Mouse (Mus musculus): ENCODE measurements at regions not wholly inside any gene's neighbourhood (a gene's known extent, or its start where the extent isn't known, plus 50 kb on each side); places are given as distances from the start of the nearest gene placed in this dataset.

DNA sequence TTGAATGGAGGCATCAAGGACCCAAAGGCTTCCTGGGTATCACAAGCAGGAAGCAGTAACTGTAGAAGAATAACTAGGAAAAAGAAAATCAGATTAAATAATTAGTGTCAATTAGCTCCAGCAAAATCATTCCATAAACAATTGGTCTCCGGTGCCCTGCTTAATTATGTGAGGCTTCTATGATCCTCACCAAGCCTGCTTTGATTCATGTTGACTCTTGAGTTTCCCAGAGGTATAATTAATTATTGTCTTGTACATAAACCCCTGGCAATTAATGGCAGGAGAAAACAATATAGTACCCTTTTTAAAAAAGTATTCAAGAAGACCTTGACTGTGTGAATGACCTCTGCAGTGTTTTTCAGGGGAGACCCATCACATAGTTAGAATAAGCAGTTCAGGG is 61.5 kb upstream of the Sp8 start:
- no peak for DNase-seq (ENCODE audit: low spot score in 2 of 2)

DNA sequence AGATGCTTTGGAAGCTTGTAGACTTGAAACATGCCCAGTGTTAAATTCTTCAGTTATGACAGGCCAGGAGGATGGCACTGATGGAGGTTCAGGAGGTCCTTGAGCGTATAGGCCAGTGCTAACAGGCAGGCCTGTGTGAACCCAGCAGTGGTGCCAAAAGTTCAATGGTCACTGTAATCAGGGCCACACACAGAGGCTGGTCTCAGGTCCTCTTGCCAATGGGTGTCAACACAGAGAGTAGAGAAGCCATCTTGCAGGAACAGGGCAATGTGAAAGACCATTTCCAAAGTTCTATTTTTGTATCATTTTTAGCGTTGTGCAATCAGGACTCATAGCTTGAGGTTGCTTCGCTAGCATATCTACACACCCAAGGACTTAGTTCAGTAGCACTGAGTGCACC is 64.2 kb upstream of the Sp8 start:
- DNase-seq (ENCODE audit: low spot score in 2 of 2) = no peak

DNA sequence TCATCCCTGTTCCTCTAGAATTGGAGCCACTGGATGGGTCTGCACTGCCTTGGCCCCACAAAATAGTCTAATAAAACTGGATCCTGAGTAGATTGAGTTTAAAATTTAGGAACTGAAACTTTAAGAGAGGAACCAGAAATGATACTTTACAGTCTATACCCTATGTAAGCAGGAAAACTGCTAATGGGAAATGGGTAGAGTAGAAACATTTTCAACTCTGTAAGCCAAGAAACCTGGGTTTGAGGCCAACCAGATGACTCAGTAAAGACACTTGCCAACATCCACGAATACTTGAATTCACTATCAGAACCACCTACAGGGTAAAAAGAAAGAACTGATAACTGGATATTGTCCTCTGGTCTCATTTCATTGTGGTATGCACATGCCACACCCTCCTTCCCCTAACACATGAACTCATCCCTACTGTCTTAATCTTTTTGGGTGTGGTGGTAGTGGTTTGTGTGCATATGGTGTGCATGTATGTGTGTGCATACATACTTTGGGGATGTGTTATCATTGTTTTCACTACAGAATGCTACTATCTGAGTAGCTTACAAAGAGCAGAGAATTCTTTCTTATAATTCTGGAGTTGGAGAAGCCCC is 70.6 kb upstream of the Sp8 start:
- no peak for DNase-seq (ENCODE audit: low spot score in 2 of 2)

DNA sequence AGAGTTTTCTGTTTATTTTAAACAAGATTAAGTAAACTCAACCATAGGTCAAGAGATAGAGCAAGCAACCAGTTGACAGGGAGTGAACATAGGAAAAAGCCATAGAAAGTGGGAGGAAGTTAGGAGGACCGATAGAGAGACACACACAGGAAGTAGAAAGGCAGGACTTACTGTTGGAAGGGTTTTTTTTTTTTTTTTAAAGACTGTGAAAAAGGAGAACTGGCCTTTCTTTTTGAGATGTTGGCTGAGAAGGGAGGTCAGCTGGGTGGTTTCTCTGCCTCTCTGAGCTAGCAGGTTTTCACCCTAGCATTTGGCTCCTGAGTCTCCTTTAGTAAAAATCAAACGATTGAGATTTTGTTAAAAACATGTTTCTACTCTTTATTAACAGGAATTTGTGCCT is 73.3 kb upstream of the Sp8 start:
- DNase-seq (ENCODE audit: low spot score in 2 of 2) = no peak

DNA sequence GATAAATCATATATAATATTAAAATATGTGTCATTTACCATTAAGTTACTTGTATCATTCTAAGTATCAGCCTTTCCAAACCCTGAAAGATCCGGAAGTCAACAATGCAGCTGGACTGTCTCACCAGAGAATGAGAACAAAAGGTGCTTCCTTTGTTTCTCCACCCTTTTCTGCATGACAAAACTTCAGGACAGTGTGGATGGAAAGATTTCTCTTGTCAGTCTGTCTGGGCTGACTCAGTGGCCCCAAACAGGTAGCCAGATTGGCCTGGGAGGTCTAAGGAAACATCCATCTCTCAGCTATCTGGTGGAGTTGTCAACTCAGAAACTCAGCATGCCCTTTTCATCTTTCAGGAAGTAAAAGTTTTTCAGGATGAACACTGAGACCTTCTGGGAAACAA is 79.7 kb upstream of the Sp8 start:
- no peak for DNase-seq (ENCODE audit: low spot score in 2 of 2)

DNA sequence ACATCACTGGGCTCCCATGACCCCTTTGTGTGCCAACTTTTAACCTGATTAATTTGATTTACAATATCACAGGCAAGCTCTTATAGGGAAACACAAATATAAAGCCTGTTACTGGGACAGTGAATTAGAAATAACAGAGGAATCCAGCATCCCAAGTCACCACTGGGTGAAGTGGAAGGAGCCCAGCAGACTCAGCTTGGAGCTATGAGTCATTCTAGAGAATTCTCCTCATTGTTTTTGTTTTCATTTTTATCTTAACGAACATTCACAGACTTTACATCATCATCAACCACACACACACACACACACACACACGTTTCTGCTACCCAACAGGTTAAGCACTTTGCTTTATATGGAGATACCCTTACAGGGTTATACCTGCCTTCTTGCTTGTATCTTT is 92.1 kb upstream of the Sp8 start:
- no peak for DNase-seq (ENCODE audit: low spot score in 2 of 2)

DNA sequence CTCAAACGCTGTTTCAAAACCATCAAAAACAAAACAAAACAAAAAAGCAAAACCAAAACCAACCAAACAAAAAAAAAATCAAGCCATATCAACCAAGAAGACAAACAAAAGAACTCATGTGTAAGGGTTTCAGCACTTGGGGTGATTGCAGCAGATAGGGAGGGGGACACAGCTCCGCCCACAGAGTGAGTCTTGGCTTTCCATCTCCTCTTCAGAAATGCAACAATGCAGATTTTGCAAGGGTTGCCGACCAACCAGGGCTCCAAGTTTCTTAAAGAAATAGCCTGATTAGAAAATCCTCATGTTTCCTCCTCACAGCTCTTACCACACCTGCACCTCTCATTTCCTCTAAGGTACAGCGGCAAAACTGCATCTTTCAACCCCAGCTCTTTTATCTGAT is 107.0 kb upstream of the Sp8 start:
- no peak for DNase-seq (ENCODE audit: low spot score in 2 of 2)

DNA sequence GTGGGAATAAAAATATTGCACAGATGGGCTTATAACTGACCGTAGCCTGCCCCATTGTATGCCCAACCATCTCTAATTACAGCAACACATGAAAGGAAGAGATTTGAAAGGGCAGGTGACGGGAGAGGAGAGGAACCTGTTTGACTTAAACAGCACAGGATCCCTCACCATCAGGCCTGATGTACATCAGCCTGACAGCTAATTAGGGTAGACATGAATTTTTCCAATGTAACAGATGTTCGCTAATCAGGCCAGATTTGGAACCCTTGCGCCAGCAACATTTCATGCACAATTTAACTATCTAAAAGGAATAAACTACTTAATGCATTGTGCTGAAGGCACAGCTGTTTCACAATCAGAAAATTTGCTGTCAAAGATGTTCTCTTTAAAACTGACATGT is 120.2 kb upstream of the Sp8 start:
- no peak for DNase-seq (ENCODE audit: low spot score in 2 of 2)

DNA sequence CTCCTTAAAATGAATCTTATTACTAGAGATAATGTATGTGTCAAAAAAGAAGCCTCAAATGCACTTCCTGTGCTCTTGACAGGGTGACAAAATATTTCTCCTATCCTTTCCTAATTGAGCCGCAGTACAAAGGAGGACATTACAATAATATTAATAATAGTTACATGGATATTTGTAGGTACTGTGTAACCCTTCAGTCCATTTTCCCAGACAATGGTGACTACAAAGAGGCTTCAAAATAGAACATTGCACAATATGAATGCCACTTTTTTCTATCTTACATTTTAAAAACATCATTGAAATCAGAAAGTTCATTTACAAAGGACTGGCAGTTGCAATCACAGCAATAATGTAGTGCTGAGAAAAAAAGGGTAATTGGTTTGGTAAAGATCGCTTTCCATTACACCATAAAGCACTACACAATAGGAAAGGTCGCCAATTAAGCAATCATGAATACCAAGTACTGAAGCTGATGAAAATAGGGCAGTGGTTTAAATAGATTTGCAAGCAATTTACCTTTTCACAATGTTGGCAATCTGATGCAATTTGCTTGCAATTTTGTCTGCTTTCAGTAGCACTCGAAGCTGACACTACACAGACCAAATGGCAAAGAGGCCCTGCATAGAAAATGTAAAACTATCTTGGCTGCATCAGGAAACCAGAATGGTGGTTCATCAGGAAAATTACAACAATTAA is 126.1 kb upstream of the Sp8 start:
- no peak for DNase-seq (ENCODE audit: low spot score in 2 of 2)

DNA sequence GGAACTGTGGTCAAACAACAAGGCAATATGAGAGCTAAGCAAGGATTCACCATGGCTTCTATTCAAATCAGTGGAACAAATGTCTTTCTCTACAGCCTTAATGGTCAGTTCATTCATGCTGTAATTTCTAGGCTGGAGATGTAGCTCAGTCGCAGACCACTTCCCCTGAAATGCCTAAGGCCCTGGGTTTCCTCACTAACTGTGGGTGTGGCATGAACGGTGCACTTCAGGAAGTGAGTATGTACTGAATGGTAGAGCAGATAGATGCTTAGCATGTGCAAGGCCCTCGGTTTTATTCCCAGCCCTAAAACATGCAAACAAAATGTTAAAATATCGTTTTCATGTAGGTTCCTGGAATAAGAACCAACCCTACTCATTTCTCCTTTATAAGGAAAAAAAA is 129.3 kb upstream of the Sp8 start:
- no peak for DNase-seq (ENCODE audit: low spot score in 2 of 2)

DNA sequence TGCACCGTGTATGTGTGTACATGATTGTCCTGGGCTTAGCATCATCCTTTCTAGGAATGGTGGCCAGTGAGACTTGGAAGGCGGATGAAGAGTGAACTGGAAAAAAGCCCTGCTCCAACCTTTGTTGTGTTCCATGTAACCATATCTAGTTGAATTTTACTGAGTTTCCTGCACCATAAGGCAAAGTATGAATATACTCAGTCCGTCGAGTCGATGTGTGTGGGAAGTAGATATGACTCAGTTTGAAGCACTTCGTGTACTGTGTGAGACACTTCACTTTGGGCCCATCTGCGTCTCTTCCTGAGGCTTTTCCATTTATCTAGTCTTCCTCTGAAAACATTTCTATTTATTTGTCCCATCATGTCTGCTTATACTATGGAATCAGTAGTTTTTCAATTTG is 139.5 kb upstream of the Sp8 start:
- peak; percentile 6 to 56 for DNase-seq (ENCODE audit: low spot score in 2 of 2)

DNA sequence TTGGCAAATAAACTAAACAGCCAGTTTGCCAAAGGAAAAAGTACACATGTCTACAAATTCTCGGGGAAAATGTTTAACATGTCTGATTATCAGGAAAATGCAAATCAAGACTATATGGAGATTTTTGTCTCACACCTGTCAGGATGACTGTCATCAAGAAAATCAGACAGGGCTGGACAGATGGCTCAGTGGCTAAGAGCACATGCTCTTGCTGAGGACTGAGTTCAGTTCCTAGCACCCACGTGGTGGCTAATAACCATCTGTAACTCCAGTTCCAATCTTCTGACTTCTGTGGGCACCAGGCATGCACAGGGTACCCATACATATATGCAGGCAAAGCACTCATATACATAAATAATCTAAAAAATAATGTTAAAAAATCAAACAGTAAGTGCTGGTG is 141.3 kb upstream of the Sp8 start:
- DNase-seq (ENCODE audit: low spot score in 2 of 2) = no peak

DNA sequence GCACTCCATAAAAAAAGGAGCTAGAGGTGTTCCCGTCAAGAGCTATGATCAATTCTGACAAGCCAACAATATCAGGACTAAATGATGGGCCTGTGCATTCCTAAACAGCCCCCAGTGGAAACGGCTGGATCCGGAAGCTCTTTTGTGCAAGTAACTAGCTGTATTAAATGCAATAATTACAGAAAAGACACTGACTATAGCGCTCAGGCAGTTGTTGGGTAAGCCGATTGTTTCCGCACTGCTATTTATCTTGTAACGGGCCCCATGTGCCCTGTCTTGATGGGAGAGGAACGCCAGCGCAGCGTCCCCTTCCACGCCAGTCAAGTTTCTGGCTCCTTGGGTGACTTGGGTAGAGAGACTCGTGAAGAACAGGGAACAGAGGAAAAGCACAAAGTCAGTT is 142.4 kb upstream of the Sp8 start:
- DNase-seq (ENCODE audit: low spot score in 2 of 2) = no peak

DNA sequence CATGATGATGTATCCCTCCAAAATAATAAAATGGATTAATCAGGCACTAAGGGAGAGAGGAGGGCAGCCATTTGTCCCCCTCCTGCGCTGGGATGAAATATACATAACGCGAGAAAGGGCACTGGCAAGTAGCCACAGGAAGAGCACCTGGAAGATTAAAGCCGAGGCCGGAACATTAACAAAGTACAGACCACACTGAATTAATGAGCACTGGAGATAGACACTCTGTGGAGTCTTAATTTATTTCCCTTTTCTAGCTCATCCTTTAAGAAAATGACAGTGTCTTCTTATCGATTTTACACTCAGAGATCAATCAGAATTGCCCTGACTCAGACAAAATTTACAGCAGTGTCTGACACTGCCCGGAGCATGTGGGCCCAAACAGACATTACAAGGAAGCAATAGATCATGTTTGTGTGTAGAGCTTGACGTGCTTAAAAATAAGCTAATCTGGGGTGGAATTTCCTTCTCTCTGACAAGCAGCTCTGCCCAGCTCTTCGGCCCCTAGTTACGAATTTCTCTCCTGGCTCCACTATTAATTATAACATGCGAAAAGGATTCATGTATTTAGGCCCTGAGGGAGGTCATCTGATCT is 143.0 kb upstream of the Sp8 start:
- no peak for DNase-seq (ENCODE audit: low spot score in 2 of 2)

DNA sequence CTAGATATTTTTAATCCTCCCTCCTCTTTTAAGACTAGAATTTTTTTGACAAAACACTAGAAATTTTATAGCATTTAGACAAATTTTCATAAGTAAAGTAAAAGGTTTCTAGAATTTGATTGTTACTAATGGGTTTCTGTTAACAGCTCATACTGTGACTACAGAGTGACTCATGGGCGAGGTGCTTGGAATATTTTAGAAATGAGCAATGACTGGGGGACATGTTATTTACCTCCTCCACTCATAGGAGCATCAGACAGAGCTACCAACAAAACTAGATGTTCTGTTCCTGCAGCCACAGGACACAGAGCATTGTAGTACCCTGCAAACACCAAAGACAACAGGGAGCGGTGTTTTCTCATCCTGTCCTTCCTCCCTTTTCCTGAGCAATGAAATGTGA is 144.3 kb upstream of the Sp8 start:
- no peak for DNase-seq (ENCODE audit: low spot score in 2 of 2)

DNA sequence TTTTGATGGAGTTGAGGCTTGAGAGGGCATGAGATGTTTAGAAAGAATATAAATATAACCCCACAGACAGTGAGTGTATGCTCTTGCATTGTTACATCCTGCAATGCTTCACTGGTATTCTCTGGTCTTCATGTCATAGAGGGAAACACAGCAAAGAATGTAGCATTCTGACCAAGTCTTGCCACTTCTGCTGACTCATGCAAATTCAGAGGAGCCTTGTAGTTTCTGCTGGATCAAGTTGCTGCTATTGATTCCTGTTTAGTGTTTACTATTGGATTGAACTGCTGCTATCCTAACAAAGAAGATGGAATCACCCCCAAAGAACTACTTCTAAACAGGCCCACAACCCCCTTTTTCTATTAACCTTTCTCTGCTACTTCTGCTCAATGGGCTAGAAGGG is 148.0 kb upstream of the Sp8 start:
- DNase-seq (ENCODE audit: low spot score in 2 of 2) = no peak

DNA sequence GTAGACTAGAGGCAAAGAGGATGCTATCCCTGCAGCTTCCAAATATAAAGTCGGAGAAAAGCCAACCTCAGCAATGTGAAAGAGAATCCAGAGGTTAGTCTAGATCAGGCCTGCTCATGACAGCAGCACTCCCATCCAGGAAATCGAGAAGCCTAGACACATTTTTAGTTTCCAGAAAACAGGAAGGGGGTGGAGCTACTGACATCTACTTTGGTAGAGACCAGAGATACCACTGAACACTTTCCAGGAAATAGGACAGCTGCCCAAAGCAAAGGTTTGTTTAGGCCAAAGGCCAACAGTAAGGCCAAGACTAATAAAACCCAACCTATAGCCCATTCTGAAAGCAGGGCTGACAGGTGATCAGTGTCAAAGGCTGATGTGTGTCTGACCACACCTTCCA is 151.4 kb upstream of the Sp8 start:
- DNase-seq (ENCODE audit: low spot score in 2 of 2) = no peak

DNA sequence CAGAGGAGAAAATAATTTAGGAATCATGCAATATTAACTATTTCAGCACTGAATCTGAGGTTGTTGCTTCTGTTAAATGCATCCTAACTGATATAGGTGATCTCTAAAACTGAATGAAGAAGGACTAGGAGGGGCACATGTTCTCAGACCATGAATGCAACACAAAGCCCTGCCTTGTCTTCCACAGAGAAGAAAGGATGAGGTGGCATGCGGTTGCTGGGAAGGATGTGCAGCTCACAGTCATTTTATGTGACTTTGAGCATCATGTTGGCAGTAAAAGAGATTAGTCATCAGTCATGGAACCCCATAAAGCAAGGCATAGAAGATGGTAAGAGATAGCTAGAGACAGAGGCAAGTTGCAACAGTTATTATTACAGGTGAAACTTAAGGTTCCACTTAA is 163.2 kb upstream of the Sp8 start:
- DNase-seq (ENCODE audit: low spot score in 2 of 2) = no peak

DNA sequence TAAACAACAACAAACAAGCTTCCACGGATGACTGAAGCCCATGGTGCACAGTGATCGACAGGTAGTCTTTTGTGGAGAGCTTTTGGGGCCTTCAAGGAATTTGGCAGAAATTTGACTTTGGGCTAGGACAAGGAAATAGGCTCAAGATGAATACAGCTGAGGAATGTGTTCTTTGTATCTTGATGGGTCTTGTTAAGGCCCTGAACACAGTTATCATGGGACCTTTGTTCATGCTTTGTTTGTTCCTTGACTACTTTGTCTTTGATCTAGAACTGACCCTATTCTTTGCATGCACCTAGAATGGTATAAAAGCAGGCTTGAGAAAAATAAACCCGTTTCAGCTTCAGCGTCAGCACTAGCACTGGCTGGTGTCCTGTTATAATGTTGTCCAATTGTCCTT is 168.1 kb upstream of the Sp8 start:
- DNase-seq (ENCODE audit: low spot score in 2 of 2) = no peak

DNA sequence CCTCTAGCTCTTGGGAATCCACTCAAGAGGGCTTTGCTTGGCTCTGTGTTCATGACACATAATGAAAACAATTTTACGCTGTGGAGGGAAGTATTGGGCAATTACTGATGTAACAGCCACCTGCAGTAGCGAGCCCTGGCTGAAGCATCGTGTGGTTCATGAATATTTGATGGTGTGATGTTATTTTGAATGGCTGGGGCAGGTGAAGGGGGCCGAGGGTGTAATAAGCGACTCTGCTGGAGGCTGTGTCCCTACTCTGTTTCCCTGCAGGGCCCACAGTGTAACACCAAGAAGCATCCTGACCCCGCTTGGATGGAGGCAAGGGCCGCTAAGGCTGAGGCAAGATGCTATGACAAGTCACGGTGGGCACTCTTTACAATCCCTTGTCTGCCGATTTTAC is 184.6 kb upstream of the Sp8 start:
- DNase-seq (ENCODE audit: low spot score in 2 of 2) = no peak

DNA sequence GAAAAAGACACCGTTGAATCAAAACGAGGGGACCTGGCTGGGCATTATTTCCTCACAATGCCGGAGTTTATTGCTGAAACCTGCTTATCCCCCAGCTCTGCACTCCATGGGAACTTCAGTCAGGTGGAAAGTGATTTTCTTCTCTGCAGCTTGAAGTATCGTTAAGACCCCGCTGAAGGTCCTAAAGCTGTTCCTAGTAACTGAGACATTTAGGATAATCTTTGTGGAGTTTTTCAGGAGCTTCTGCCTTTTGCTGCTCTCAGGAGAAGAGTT is 185.0 kb upstream of the Sp8 start:
- DNase-seq (ENCODE audit: low spot score in 2 of 2) = no peak

DNA sequence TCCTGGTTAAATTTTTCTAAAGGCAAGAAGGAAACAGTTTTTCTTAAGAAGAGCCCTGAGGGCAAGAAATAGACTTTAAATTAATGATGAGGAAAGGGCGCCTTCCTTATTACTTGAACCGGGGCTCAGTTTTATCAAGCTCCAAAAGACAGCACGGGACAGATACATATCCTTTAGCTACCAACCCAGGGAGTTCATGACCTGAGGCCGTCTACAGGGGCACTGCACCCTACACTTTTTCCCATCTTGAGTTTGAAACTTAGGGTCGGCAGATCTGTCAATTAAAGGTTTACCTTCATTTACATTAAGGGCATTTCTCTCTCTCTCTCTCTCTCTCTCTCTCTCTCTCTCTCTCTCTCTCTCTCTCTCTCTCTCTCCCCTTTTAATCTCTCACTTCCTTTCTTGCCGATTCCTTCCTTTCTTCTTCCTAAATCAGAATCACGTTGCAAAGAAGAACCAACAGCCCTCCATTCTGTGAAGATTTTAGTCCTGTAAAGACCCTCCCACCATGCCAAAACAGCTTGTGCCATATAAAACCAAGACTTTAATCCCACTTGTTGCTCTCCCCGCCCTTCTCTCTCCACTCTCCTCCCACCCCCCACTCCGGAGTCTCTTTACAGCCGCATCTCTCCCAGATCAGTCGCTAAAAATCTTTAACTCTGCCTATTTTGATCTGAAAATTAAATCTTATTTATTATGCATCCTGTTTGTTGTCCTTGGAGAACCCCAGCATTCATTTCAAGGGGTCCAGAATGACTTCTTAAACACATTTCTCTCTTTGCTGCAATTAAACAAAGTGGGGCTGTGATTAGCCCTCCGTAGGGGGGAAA is 185.5 kb upstream of the Sp8 start:
- DNase-seq (ENCODE audit: low spot score in 2 of 2) = no peak
